Mouse (Mus musculus) hindbrain, postnatal 0 days (tissue): ENCODE data around the gene Cldnd2. TPM values are rescaled to one million over a fixed set of nuclear protein-coding genes. Genes with fewer than 3 reads are reported as not detected.

Experiments
- ATAC-seq: fragments of 200-750 bp; cut with Nextera tagmentation; 2 replicates; pipeline ENCODE4 v1.8.0; 2017; ENCODE audit warnings: mild to moderate bottlenecking, moderate TSS enrichment, moderate library complexity
- DNase-seq: peaks from one replicate; pipeline ENCODE4 v3.0.0-alpha.2; 2015; ENCODE audit warnings: low spot score
- H3K27ac ChIP-seq: fragments of 300-500 bp; sonication (generic); 2 replicates; pipeline ENCODE4 v1.5.1; 2014; ENCODE audit warnings: mild to moderate bottlenecking
- H3K27me3 ChIP-seq: fragments of 300-500 bp; sonication (generic); 2 replicates; pipeline ENCODE4 v1.6.1; 2014; ENCODE audit warnings: low read length, mixed read lengths; ENCODE audit not compliant: insufficient read depth
- H3K36me3 ChIP-seq: fragments of 300-500 bp; sonication (generic); 2 replicates; pipeline ENCODE4 v1.6.1; 2014; ENCODE audit warnings: low read length, mixed read lengths; ENCODE audit not compliant: insufficient read depth
- H3K4me1 ChIP-seq: fragments of 300-500 bp; sonication (generic); 2 replicates; pipeline ENCODE4 v1.6.1; 2014; ENCODE audit warnings: antibody characterized with exemption, low read length, mixed read lengths; ENCODE audit not compliant: insufficient read depth
- H3K4me2 ChIP-seq: fragments of 300-500 bp; sonication (generic); 2 replicates; pipeline ENCODE4 v1.6.1; 2014; ENCODE audit warnings: low read depth, mild to moderate bottlenecking, low read length, moderate library complexity, mixed read lengths
- H3K4me3 ChIP-seq: fragments of 300-500 bp; sonication (generic); 2 replicates; pipeline ENCODE4 v1.5.1; 2014; ENCODE audit warnings: low read length
- H3K9ac ChIP-seq: fragments of 300-500 bp; sonication (generic); replicated peaks from 2 replicates; pipeline ENCODE4 v1.6.1; 2014; ENCODE audit warnings: mild to moderate bottlenecking, low read length, moderate library complexity, mixed read lengths
- H3K9me3 ChIP-seq: fragments of 300-500 bp; sonication (generic); 2 replicates; pipeline ENCODE4 v1.6.1; 2016; ENCODE audit warnings: low read length, mixed read lengths
- CTCF ChIP-seq: IDR thresholded peaks from 2 replicates; pipeline ENCODE4 v1.5.1; 2016; ENCODE audit warnings: antibody characterized with exemption, control low read depth, low read depth
- WGBS: fragments of 180-500 bp; shearing (Covaris S2); extraction: QIAGEN DNeasy Blood & Tissue Kit; methylation state at CpG from one replicate; pipeline ENCODE4 v1.1.7; 2014; 5-methylcytosine and 5-hydroxymethylcytosine counted together
- polyA plus RNA-seq: library from polyadenylated mRNA; unstranded; fragments of >200 nt; fragmentation: Nextera tagmentation; extraction: Ambion mirVana; gene quantifications from 2 replicates; pipeline ENCODE4 v1.2.1, GENCODE M21; 2015
- total RNA-seq: library from RNA; depleted of rRNA; stranded (reverse); fragments of >200 nt; gene quantifications from 2 replicates; pipeline ENCODE4 v1.2.3, GENCODE M21; 2014

Gene Cldnd2
- total and polyA plus RNA-seq, 2 experiments from 2014 or later: not detected

- TF ChIP-seq CTCF: no peak
- H3K4me3 ChIP-seq: no peak overlapping the region
- WGBS: 87% methylated on average over 4 of the region's 4 CpGs
- H3K36me3 ChIP-seq: no peaks in the 10 kb centered on the region
- peaks cover 11% of the 10 kb centered on the region; the same call in 1 of the 2 replicates for H3K4me1 ChIP-seq
- no peaks in the 10 kb centered on the region for H3K9me3 ChIP-seq
- no peak overlapping the region for H3K9ac ChIP-seq
- no peak for ATAC-seq
- no peak for DNase-seq
- H3K27ac ChIP-seq: no peak overlapping the region
- no peaks in the 10 kb centered on the region for H3K27me3 ChIP-seq
- H3K4me2 ChIP-seq: no peak overlapping the region
Observed at GRCm38 (mm10) chr7:43447801-43448200, 7.2 kb downstream of the Cldnd2 start.

- H3K27ac ChIP-seq: no peak overlapping the region
- H3K4me1 ChIP-seq: peaks cover 11% of the 10 kb centered on the region; the same call in 1 of the 2 replicates
- no peaks in the 10 kb centered on the region for H3K9me3 ChIP-seq
- H3K36me3 ChIP-seq: peaks cover 1% of the 10 kb centered on the region; the same call in 1 of the 2 replicates
- no peak overlapping the region for H3K4me2 ChIP-seq
- no peaks in the 10 kb centered on the region for H3K27me3 ChIP-seq
- no peak overlapping the region for H3K4me3 ChIP-seq
- WGBS: 95% methylated on average over 2 of the region's 3 CpGs
- no peak overlapping the region for H3K9ac ChIP-seq
- TF ChIP-seq CTCF: no peak
- DNase-seq: no peak
- no peak for ATAC-seq
Observed at GRCm38 (mm10) chr7:43448246-43448645, 7.7 kb downstream of the Cldnd2 start.

- DNase-seq: no peak
- Histone ChIP-seq H3K27me3 (no peaks in the 10 kb centered on the region), H3K36me3 (peaks cover 13% of the 10 kb centered on the region; the same call in 1 of the 2 replicates)
Observed at GRCm38 (mm10) chr7:43449811-43450210, 9.2 kb downstream of the Cldnd2 start.

DNA sequence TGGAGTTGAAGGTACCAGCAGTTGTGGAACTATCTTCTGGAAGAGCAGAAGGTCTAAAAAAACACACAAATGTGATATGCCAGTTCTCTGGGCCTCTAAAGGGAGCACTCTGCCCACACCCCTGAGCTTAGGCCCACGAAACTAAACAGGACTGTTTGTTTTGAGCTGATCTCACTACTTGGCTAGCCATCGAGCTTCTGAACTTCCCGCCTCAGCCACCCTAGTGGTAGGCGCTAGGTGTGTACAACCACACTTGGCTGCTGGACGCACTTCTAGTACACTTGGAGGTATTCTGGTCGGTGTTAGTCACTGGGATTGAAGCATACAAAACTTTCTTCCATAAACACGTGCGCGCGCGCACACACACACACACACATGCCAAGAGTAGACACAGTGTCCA lies 11.1 kb downstream of the Cldnd2 start:
- WGBS: 95% methylated on average over 11 of the region's 11 CpGs
- H3K9ac ChIP-seq: no peak overlapping the region
- no peak overlapping the region for H3K4me2 ChIP-seq
- ATAC-seq (no peak), DNase-seq (no peak)
- TF ChIP-seq CTCF: no peak
- no peaks in the 10 kb centered on the region for H3K9me3 ChIP-seq
- no peak overlapping the region for H3K4me3 ChIP-seq
- peaks cover 21% of the 10 kb centered on the region; the same call in 1 of the 2 replicates for H3K36me3 ChIP-seq
- H3K27me3 ChIP-seq: no peaks in the 10 kb centered on the region
- H3K27ac ChIP-seq: no peak overlapping the region
- H3K4me1 ChIP-seq: no peaks in the 10 kb centered on the region

More at GRCm38 (mm10) chr7:43449811-43450210, 9.2 kb downstream of the Cldnd2 start:
- ATAC-seq: no peak
- Histone ChIP-seq H3K4me3 (no peak overlapping the region), H3K9me3 (no peaks in the 10 kb centered on the region), H3K27ac (no peak overlapping the region), H3K4me1 (peaks cover 3% of the 10 kb centered on the region; the same call in 1 of the 2 replicates), H3K4me2 (no peak overlapping the region), H3K9ac (no peak overlapping the region)
- 98% methylated on average over 2 of the region's 2 CpGs for WGBS
- TF ChIP-seq CTCF: no peak

DNA sequence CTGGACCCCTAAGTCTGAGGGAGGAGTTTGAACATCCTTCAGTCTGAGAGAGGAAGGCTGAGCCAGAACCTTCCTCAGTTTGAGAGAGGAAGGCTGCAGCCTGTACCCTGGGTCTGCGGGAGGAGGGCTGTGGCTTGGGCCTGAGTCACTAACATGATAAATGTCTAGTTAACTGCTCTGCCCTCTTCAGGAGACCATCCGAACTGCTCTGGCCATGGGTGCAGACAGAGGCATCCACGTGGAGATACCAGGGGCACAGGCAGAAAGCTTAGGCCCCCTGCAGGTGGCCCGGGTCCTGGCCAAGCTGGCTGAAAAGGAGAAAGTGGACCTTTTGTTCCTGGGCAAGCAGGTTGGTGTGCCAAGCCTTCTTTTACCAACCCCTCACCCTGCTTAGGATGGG lies 12.0 kb downstream of the Cldnd2 start:
- Histone ChIP-seq H3K27ac (no peak overlapping the region), H3K36me3 (peaks cover 22% of the 10 kb centered on the region; the same call in 1 of the 2 replicates), H3K27me3 (no peaks in the 10 kb centered on the region), H3K4me2 (no peak overlapping the region), H3K9ac (no peak overlapping the region), H3K9me3 (no peaks in the 10 kb centered on the region), H3K4me1 (no peaks in the 10 kb centered on the region), H3K4me3 (no peak overlapping the region)
- 34% methylated on average over 4 of the region's 4 CpGs for WGBS
- peak; percentile 37; the same call in 1 of the 2 replicates for ATAC-seq
- TF ChIP-seq CTCF: peak; percentile 48
- peak; percentile 7 for DNase-seq

- no peak for ATAC-seq
- peaks cover 22% of the 10 kb centered on the region; the same call in 1 of the 2 replicates for H3K36me3 ChIP-seq
- H3K4me1 ChIP-seq: no peaks in the 10 kb centered on the region
- H3K27me3 ChIP-seq: no peaks in the 10 kb centered on the region
- no peak overlapping the region for H3K9ac ChIP-seq
- 85% methylated on average over 14 of the region's 14 CpGs for WGBS
- no peak overlapping the region for H3K4me3 ChIP-seq
- no peak for TF ChIP-seq CTCF
- H3K9me3 ChIP-seq: no peaks in the 10 kb centered on the region
- H3K4me2 ChIP-seq: no peak overlapping the region
- H3K27ac ChIP-seq: no peak overlapping the region
- DNase-seq: no peak
Observed at GRCm38 (mm10) chr7:43453599-43454355, 13.2 kb downstream of the Cldnd2 start.

DNA sequence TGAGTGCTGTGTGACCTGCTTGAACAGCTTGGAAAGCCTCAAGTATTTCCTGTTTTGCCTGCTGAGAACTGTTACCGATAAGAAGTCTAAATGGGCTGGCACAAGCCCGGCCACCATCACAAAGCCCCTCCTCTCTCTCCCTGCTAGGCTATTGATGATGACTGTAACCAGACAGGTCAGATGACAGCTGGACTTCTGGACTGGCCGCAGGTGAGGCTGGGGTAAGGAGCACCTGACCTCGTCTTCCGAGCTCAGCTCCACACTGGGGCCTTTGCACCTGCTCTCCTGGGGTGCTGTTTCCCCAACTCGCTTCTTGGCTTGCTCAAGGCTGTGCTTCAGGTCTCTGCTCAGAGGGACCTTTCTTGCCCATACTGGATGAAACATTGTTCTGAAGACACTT lies 13.8 kb downstream of the Cldnd2 start:
- no peak for ATAC-seq
- no peak overlapping the region for H3K4me3 ChIP-seq
- no peak overlapping the region for H3K9ac ChIP-seq
- 93% methylated on average over 6 of the region's 6 CpGs for WGBS
- H3K9me3 ChIP-seq: no peaks in the 10 kb centered on the region
- no peaks in the 10 kb centered on the region for H3K27me3 ChIP-seq
- no peak overlapping the region for H3K4me2 ChIP-seq
- no peak overlapping the region for H3K27ac ChIP-seq
- no peak for TF ChIP-seq CTCF
- no peak for DNase-seq
- H3K36me3 ChIP-seq: peaks cover 22% of the 10 kb centered on the region; the same call in 1 of the 2 replicates
- no peaks in the 10 kb centered on the region for H3K4me1 ChIP-seq
